Mouse (Mus musculus) bone marrow macrophage, adult 2 months (primary cell): ENCODE results near the gene Vmn1r198. TPM values are rescaled to one million over a fixed set of nuclear protein-coding genes. Genes with fewer than 3 reads are reported as not detected.
"Not testable (repeated sequence)": the region's sequence is repeated elsewhere in the genome, so short reads cannot be mapped to it uniquely, and the experiment has no call there.

Source experiments
- H3K27ac ChIP-seq: 2 replicates; pipeline ENCODE4 v1.5.1; 2012; ENCODE audit warnings: low read depth, low read length; ENCODE audit not compliant: insufficient read depth
- H3K4me1 ChIP-seq: 2 replicates; pipeline ENCODE4 v1.6.1; 2012; ENCODE audit warnings: low read length; ENCODE audit not compliant: control insufficient read depth, insufficient read depth
- H3K4me3 ChIP-seq: 2 replicates; pipeline ENCODE4 v1.5.1; 2012; ENCODE audit warnings: mild to moderate bottlenecking, low read length, moderate library complexity; ENCODE audit not compliant: insufficient read depth
- CTCF ChIP-seq: IDR thresholded peaks from 2 replicates; pipeline ENCODE4 v1.5.1; 2012; ENCODE audit warnings: low read depth, mild to moderate bottlenecking, low read length, moderate library complexity
- POLR2A ChIP-seq: IDR thresholded peaks from 2 replicates; pipeline ENCODE4 v1.6.1; 2012; ENCODE audit warnings: mild to moderate bottlenecking, low read depth, low read length, borderline replicate concordance
- polyA plus RNA-seq: library from polyadenylated mRNA; stranded (reverse); fragments of >200 nt; gene quantifications from 2 replicates; pipeline ENCODE4 v1.2.4, GENCODE M21; 2012; ENCODE audit not compliant: missing spikeins, insufficient read depth, insufficient read length

Gene Vmn1r198
- not detected in 2 replicates for polyA plus RNA-seq

DNA sequence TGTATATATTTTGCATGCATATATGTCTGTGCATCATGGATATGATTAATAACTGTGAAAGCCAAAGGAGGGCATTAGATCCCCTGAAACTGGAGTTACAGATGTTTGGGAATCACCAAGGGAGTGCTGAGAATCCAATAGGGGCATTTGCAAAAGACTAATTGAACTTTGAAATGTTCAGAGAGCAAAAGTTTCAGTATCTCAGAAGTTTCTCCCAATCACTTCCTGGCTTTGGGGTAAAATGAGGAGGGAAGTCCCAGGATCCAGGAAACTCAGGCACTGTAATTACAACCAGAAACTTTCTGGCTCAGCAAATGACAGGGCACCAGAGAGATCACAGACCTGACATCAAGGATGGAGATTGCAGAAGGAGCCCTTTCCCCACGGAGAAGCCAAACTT lies at the start of gene Vmn1r198:
Gene Vmn1r198, plus strand, starts transcription at position 301 of the 400 bp plus-strand sequence.
- H3K27ac ChIP-seq = no peak within 1 kb of the TSS
- H3K4me3 ChIP-seq = no peak within 1 kb of the TSS
- TF ChIP-seq CTCF = no peak
- TF ChIP-seq POLR2A = no peak
- H3K4me1 ChIP-seq = no peaks in the 10 kb centered on the region

DNA sequence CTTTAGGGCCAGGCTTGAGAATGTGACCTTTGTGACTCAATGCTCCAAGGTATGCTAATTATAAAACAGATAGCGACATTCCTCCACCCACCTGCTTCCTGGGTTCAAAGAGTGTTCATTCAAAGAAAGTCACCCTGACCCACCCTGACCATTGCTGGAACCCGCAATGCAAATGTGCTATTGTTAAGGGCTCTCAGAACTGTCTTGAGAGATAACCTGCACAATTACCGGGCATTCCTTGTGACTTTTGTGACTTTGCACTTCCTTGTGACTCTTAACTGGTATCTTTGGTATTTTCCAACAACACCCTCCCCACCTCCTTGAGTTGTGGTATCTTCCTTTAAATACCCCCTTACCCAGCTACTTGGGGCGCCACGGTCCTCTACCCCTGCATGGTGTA lies 42.1 kb upstream of the Vmn1r198 start:
- H3K27ac ChIP-seq, H3K4me3 ChIP-seq, H3K4me1 ChIP-seq: not testable (repeated sequence)

DNA sequence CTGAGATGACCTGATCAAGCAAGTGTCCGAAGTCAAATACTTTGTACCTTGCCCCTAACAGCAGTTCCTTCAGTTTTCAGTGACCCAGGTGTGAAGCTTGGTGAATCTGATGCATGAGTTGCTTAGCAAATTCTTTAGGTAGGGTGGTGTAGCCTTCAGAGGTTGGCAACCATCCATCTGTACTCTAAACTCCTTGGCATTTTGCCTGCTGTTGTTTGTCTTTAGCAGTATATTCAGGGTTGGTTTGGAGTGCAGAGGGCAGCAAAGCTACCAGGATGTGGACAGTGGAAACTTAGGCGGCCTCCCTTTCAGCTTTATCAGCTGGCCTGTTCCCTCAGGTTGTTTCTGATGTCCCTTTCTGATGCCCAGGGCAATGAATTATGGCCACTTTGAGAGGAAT lies 34.8 kb upstream of the Vmn1r198 start:
- Histone ChIP-seq H3K27ac (no peak overlapping the region), H3K4me3 (no peak overlapping the region), H3K4me1 (no peaks in the 10 kb centered on the region)
- no peak for TF ChIP-seq CTCF
- TF ChIP-seq POLR2A = no peak

DNA sequence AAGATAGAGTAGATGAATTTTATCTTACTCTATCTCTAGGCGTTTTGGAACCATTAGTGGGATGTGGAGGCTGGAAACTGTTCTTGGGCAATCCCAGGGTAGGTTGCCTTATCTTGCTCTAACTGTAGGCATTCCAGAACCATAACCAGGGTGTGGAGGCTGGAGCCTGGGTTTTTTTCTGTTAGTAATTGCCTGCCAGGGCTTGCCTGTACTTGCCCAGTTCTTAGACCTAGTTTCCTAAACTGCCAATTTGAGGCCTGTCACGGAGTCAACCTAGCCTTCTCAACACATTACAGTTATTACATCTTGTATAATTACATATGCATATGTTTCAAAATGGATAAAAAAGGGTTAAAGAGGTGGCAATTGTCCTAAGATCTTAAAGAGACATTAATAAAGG lies 32.8 kb upstream of the Vmn1r198 start:
- Histone ChIP-seq H3K4me1 (no peaks in the 10 kb centered on the region), H3K27ac (no peak overlapping the region), H3K4me3 (no peak overlapping the region)
- TF ChIP-seq POLR2A (no peak), CTCF (no peak)

- TF ChIP-seq CTCF (no peak), POLR2A (no peak)
- Histone ChIP-seq H3K27ac (no peak overlapping the region), H3K4me3 (no peak overlapping the region), H3K4me1 (no peaks in the 10 kb centered on the region)
Measured at GRCm38 (mm10) chr13:22320091-22320490, 30.1 kb upstream of the Vmn1r198 start.

GRCm38 (mm10) chr13:22324289-22324688 lies 25.9 kb upstream of the Vmn1r198 start, which contains the start of gene Vmn1r197:
Vmn1r197 (plus strand) TSS chr13:22324589.
- Histone ChIP-seq H3K4me3 (no peak within 1 kb of the TSS), H3K27ac (no peak within 1 kb of the TSS), H3K4me1 (no peaks in the 10 kb centered on the region)
- TF ChIP-seq CTCF (no peak), POLR2A (no peak)

GRCm38 (mm10) chr13:22333269-22333668 lies 16.9 kb upstream of the Vmn1r198 start:
- Histone ChIP-seq H3K4me3 (no peak overlapping the region), H3K27ac (no peak overlapping the region), H3K4me1 (no peaks in the 10 kb centered on the region)
- TF ChIP-seq POLR2A = no peak
- TF ChIP-seq CTCF = no peak

- no peak overlapping the region for H3K27ac ChIP-seq
- no peak for TF ChIP-seq POLR2A
- TF ChIP-seq CTCF = no peak
- H3K4me3 ChIP-seq = no peak overlapping the region
- H3K4me1 ChIP-seq = no peaks in the 10 kb centered on the region
Measured at GRCm38 (mm10) chr13:22335565-22335964, 14.6 kb upstream of the Vmn1r198 start.

DNA sequence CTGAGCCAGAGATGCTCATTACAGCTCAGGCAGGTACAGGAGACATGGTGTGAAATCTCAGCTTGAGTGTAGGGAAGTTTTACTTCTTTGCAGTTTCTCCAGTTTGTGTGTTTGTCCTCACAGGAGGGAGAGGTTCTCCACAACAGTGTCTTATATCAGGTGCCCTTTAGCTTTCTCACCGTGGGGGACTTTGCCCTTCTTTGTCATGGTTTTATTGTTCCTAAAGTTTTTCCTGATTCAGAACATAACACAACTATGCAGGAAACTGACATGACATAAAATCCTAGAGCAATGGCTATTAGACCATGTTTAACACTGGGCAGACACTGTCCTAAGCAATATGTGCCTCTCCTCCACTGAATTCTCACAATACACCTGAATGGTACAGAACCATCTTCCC lies 649 bp downstream of the Vmn1r198 start:
- TF ChIP-seq CTCF = no peak
- no peak for TF ChIP-seq POLR2A
- no peak overlapping the region for H3K4me3 ChIP-seq
- no peaks in the 10 kb centered on the region for H3K4me1 ChIP-seq
- H3K27ac ChIP-seq = no peak overlapping the region

DNA sequence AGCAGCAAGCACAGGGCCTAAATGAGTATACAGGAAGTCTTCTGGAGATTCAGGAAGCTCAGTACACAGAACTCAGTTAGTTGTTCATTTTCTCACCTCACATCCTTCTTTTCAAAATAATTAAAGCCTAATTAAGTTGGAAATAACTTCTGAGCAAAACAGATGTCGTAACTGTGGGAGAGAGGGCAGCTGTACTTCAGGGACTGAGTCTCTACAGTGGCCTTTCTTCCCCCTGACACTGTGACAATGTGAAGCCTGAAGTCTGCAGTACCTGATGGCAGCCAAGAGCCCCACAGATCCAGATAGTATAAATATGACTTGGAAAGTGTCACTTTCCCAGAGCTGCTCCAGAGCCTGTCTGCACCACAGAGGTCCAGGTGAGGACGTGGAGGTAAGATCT lies 29.4 kb downstream of the Vmn1r198 start, which contains the start of gene Vmn1r199:
Gene Vmn1r199, plus strand, starts transcription at position 301 of the 400 bp plus-strand sequence.
- Histone ChIP-seq H3K4me3 (no peak within 1 kb of the TSS), H3K27ac (no peak within 1 kb of the TSS), H3K4me1 (no peaks in the 10 kb centered on the region)
- TF ChIP-seq CTCF = no peak
- no peak for TF ChIP-seq POLR2A

- H3K27ac ChIP-seq, H3K4me3 ChIP-seq, H3K4me1 ChIP-seq: not testable (repeated sequence)
Measured at GRCm38 (mm10) chr13:22381128-22381527, 31.0 kb downstream of the Vmn1r198 start.
